Mouse (Mus musculus): ENCODE measurements at regions not wholly inside any gene's neighbourhood (a gene's known extent, or its start where the extent isn't known, plus 50 kb on each side); places are given as distances from the start of the nearest gene placed in this dataset.

- peak; percentile 88 for DNase-seq
These were observed 63.4 kb upstream of the Pax2 start for GRCm38 (mm10) chr19:44692396-44692795.

- DNase-seq: no peak
These were observed 63.0 kb upstream of the Pax2 start for GRCm38 (mm10) chr19:44692816-44693215.

- no peak for DNase-seq
These were observed 60.5 kb upstream of the Pax2 start for GRCm38 (mm10) chr19:44695331-44695730.

- no peak for DNase-seq
These were observed 59.7 kb upstream of the Pax2 start for GRCm38 (mm10) chr19:44696059-44696712.

- DNase-seq: no peak
These were observed 59.1 kb upstream of the Pax2 start for GRCm38 (mm10) chr19:44696773-44697172.

- DNase-seq: no peak
These were observed 57.2 kb upstream of the Pax2 start for GRCm38 (mm10) chr19:44698382-44699256.
